10 mouse cellular contexts compared by ENCODE assay signal in the genomic region with DNA sequence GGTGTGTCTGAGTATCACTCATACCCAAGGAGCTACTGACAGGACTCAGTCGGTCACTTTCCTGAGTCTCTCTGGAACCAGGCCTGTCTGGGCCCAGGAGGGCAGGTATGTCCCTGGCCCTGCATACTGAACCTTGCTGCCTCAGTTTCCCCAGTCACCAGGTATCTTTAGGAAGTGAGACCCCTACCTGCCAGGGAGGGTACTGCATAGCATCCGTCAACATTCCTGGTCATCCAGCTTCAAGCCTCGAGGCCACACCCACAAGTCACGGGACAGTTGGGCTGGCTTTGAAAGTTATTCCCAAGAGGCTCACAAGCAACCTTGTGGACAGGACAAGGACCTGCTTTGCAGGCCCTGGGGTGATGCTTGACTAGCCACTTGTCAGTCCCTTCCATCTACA. TPM values are rescaled to one million over a fixed set of nuclear protein-coding genes. Genes with fewer than 3 reads are reported as not detected.
A peak's percentile ranks its signal among the peaks of the same experiment; 100 is the strongest.
DNase-seq lines count a peak whose midpoint lies in the region; ATAC-seq and TF ChIP-seq lines count a peak whose summit lies in the region.
"Had no signal": no experiment of that assay in that cellular context is flagged by ENCODE, and none has a peak within 500 bp of the region (broad histone marks: within the 10 kb centered on the region; RNA-seq: fewer than 3 reads in every experiment).

No protein-coding gene starts in this region.

- no peak for TF ChIP-seq EP300 in stomach, postnatal 0 days (optimal IDR thresholded peaks at IDR 0.05)

- WGBS in kidney, embryonic 14.5 days, result 47% methylated on average over 4 of the region's 4 CpGs
- 51% methylated on average over 4 of the region's 4 CpGs for WGBS in kidney, embryonic 16.5 days
- 58% methylated on average over 4 of the region's 4 CpGs for WGBS in embryonic facial prominence, embryonic 10.5 days
- WGBS in stomach, postnatal 0 days, result 59% methylated on average over 4 of the region's 4 CpGs

- H3K4me1 ChIP-seq in kidney, embryonic 14.5 days (ENCODE audit: control insufficient read depth, insufficient read depth, low read length), result no peaks in the 10 kb centered on the region
- no peaks in the 10 kb centered on the region for H3K4me1 ChIP-seq in kidney, embryonic 16.5 days (ENCODE audit: insufficient read depth, low read length)
- H3K4me1 ChIP-seq in testis, adult 2 months (ENCODE audit: control insufficient read depth, insufficient read depth, low read length), result no peaks in the 10 kb centered on the region; the same call in 1 of the 2 replicates
- H3K4me1 ChIP-seq in embryonic facial prominence, embryonic 10.5 days, result peaks cover 28% of the 10 kb centered on the region
- no peaks in the 10 kb centered on the region; the same call in 1 of the 2 replicates for H3K4me1 ChIP-seq in stomach, postnatal 0 days (replicated peaks; ENCODE audit: control insufficient read depth, insufficient read depth)

- no peak overlapping the region for H3K27ac ChIP-seq in kidney, embryonic 14.5 days (ENCODE audit: low read depth, low read length)
- no peak overlapping the region for H3K27ac ChIP-seq in kidney, embryonic 16.5 days (ENCODE audit: low read length)
- no peak overlapping the region for H3K27ac ChIP-seq in testis, adult 2 months (ENCODE audit: control insufficient read depth, insufficient read depth, low read depth, low read length)
- peak overlapping the region; percentile 87 for H3K27ac ChIP-seq in embryonic facial prominence, embryonic 10.5 days (replicated peaks)
- no peak overlapping the region for H3K27ac ChIP-seq in stomach, postnatal 0 days (replicated peaks)

- H3K36me3 ChIP-seq in kidney, embryonic 14.5 days (ENCODE audit: control insufficient read depth, insufficient read depth, low read length), result no peaks in the 10 kb centered on the region
- H3K36me3 ChIP-seq in kidney, embryonic 16.5 days (ENCODE audit: insufficient read depth, low read length), result no peaks in the 10 kb centered on the region
- no peaks in the 10 kb centered on the region for H3K36me3 ChIP-seq in testis, adult 2 months (ENCODE audit: control insufficient read depth, insufficient read depth, low read length)
- H3K36me3 ChIP-seq in embryonic facial prominence, embryonic 10.5 days (replicated peaks), result no peaks in the 10 kb centered on the region
- no peaks in the 10 kb centered on the region for H3K36me3 ChIP-seq in stomach, postnatal 0 days (ENCODE audit: control insufficient read depth, insufficient read depth, low read length)

- no peak overlapping the region for H3K4me3 ChIP-seq in kidney, embryonic 14.5 days (ENCODE audit: low read length)
- no peak overlapping the region for H3K4me3 ChIP-seq in kidney, embryonic 16.5 days (ENCODE audit: low read length)
- H3K4me3 ChIP-seq in testis, adult 2 months (ENCODE audit: control insufficient read depth, low read depth, low read length), result no peak overlapping the region
- H3K4me3 ChIP-seq in embryonic facial prominence, embryonic 10.5 days, result no peak overlapping the region
- no peak overlapping the region for H3K4me3 ChIP-seq in stomach, postnatal 0 days (ENCODE audit: low read depth, low read length)
- H3K4me3 ChIP-seq: erythroblast, embryonic 14.5 days had no signal

- DNase-seq in testis, postnatal 14 days (ENCODE audit: low spot score), result no peak
- peak; percentile 49 for DNase-seq in embryonic facial prominence, embryonic 10.5 days (ENCODE audit: low spot score)
- peak; percentile 27 for DNase-seq in stomach, postnatal 0 days (ENCODE audit: low spot score)
- DNase-seq in neural tube, embryonic 10.5 days (ENCODE audit: extremely low spot score, low spot score), result no peak
- no peak for DNase-seq in urinary bladder, postnatal 36 days (ENCODE audit: low spot score in 2 of 2)

- no peak for TF ChIP-seq POLR2A in testis, adult 2 months (IDR thresholded peaks at IDR 0.05; ENCODE audit: control insufficient read depth, low read depth, low read length)

- no peak overlapping the region for H3K9ac ChIP-seq in kidney, embryonic 14.5 days (ENCODE audit: low read depth, low read length)
- no peak overlapping the region for H3K9ac ChIP-seq in kidney, embryonic 16.5 days (replicated peaks; ENCODE audit: low read length)
- no peak overlapping the region for H3K9ac ChIP-seq in stomach, postnatal 0 days (ENCODE audit: low read length)

- no peak overlapping the region for H3K4me2 ChIP-seq in kidney, embryonic 14.5 days (replicated peaks; ENCODE audit: low read depth, low read length)
- H3K4me2 ChIP-seq in kidney, embryonic 16.5 days (replicated peaks; ENCODE audit: low read depth, low read length), result no peak overlapping the region
- no peak overlapping the region for H3K4me2 ChIP-seq in stomach, postnatal 0 days (replicated peaks; ENCODE audit: low read depth)

- peak; percentile 77 for TF ChIP-seq CTCF in testis, adult 2 months (IDR thresholded peaks at IDR 0.05; ENCODE audit: control insufficient read depth, insufficient read depth, insufficient replicate concordance, low read depth, low read length)
- peak; percentile 70 for TF ChIP-seq CTCF in stomach, postnatal 0 days (IDR thresholded peaks at IDR 0.05; ENCODE audit: low read depth)

- no peaks in the 10 kb centered on the region for H3K27me3 ChIP-seq in kidney, embryonic 14.5 days (ENCODE audit: control insufficient read depth, insufficient read depth, low read length)
- H3K27me3 ChIP-seq in kidney, embryonic 16.5 days (ENCODE audit: insufficient read depth, low read length), result no peaks in the 10 kb centered on the region
- no peaks in the 10 kb centered on the region for H3K27me3 ChIP-seq in testis, adult 2 months (ENCODE audit: control insufficient read depth, insufficient read depth, low read length)
- peaks cover 34% of the 10 kb centered on the region for H3K27me3 ChIP-seq in embryonic facial prominence, embryonic 10.5 days (replicated peaks; ENCODE audit: low read depth, poor library complexity, severe bottlenecking)
- no peaks in the 10 kb centered on the region for H3K27me3 ChIP-seq in stomach, postnatal 0 days (ENCODE audit: control insufficient read depth, insufficient read depth, low read length)

- 0 out of 2 replicates have a peak, but pooled peaks have one; percentile 12 for ATAC-seq in kidney, embryonic 14.5 days (ENCODE audit: low FRiP score, low TSS enrichment)
- no peak for ATAC-seq in kidney, embryonic 16.5 days (ENCODE audit: low FRiP score, low TSS enrichment)
- no peak for ATAC-seq in stomach, postnatal 0 days (ENCODE audit: low FRiP score, low TSS enrichment)

- H3K9me3 ChIP-seq in kidney, embryonic 14.5 days (ENCODE audit: control insufficient read depth, low read length), result peaks cover 5% of the 10 kb centered on the region; the same call in 1 of the 2 replicates
- no peaks in the 10 kb centered on the region for H3K9me3 ChIP-seq in kidney, embryonic 16.5 days (ENCODE audit: low read length)
- peaks cover 9% of the 10 kb centered on the region; the same call in 1 of the 2 replicates for H3K9me3 ChIP-seq in embryonic facial prominence, embryonic 10.5 days
- no peaks in the 10 kb centered on the region for H3K9me3 ChIP-seq in stomach, postnatal 0 days (ENCODE audit: control insufficient read depth, low read length)

RNA-seq across cellular contexts. Expression of a gene that starts 53.3 kb away (rescaled TPM):
- polyA plus RNA-seq in kidney, embryonic 14.5 days (2014; fragmentation: Nextera tagmentation; extraction: Ambion mirVana), result 0.46 TPM in 1 of 2 replicates, not detected in the other
- polyA plus RNA-seq in kidney, embryonic 16.5 days (2015; fragmentation: Nextera tagmentation; extraction: Ambion mirVana), result 0.11 and 0.13 TPM in 2 replicates
- polyA plus RNA-seq in testis, adult 2 months (2012; rRNA removed), result 0.19 and 0.32 TPM in 2 replicates
- polyA plus RNA-seq in embryonic facial prominence, embryonic 10.5 days (2016; fragmentation: Nextera tagmentation; extraction: Ambion mirVana), result 43.5 and 57.9 TPM in 2 replicates
- 164 and 201 TPM in 2 replicates for polyA plus RNA-seq in stomach, postnatal 0 days (2015; fragmentation: Nextera tagmentation; extraction: Ambion mirVana)
- polyA plus RNA-seq: erythroblast, embryonic 14.5 days; neural tube, embryonic 14.5 days had no signal

Comparison
In these comparisons a context has a peak if more than half of its experiments do, and no peak if none do; other contexts are left out.
1. DNase-seq: peak in embryonic facial prominence, embryonic 10.5 days (single experiment) and stomach, postnatal 0 days (single experiment); none in testis, postnatal 14 days (single experiment), neural tube, embryonic 10.5 days (single experiment) and urinary bladder, postnatal 36 days (0 of 2).
2. RNA of a gene that starts 53.3 kb away (polyA plus RNA-seq): 164 to 201 TPM in stomach, postnatal 0 days and 43.5 to 57.9 TPM in embryonic facial prominence, embryonic 10.5 days; 0.19 to 0.32 TPM in testis, adult 2 months, 0.11 to 0.13 TPM in kidney, embryonic 16.5 days and 0.46 TPM in kidney, embryonic 14.5 days; every median in the first group is over 10 times any median in the second.